Comparison of ENCODE assay signal across 28 mouse cellular contexts in the genomic region with DNA sequence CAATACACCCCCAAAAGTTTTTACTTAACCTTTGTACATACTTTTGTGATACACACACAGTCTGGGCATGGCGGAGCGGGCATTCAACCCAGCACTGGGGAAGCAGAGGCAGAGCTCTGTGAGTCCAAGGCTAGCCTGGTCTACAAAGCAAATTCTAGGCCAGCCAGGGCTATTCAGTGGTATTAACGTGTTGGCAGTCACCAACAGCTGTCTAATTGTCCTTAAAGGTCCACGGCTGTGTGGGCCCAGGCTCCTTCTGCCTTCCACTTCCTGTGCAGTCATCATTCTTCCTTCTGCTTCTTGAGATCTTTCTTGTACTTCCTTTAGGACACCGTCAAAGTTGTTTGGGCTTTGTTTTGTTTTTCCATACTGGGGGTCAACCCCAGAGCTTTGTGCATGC.
DNase-seq lines count a peak whose midpoint lies in the region; ATAC-seq and TF ChIP-seq lines count a peak whose summit lies in the region.
"Had no signal": no experiment of that assay in that cellular context is flagged by ENCODE, and none has a peak within 500 bp of the region (broad histone marks: within the 10 kb centered on the region; RNA-seq: fewer than 3 reads in every experiment).

No protein-coding gene starts in this region.

- no peak for ATAC-seq in kidney, embryonic 14.5 days (ENCODE audit: low FRiP score, low TSS enrichment)
- no peak for ATAC-seq in lung, embryonic 15.5 days (ENCODE audit: borderline replicate concordance, extremely low read depth, low FRiP score, low TSS enrichment)
- ATAC-seq: forebrain, postnatal 0 days; intestine, postnatal 0 days; Patski had no signal

- DNase-seq in heart, adult 11 months: peak; percentile 66
- DNase-seq in heart, adult 9 months (ENCODE audit: low spot score in 2 of 2): no peak
- no peak for DNase-seq in kidney, adult 2 months
- no peak for DNase-seq in lung, postnatal 25 days (ENCODE audit: low spot score)
- no peak for DNase-seq in frontal cortex, postnatal 10 days (ENCODE audit: low spot score in 2 of 2)
- DNase-seq: adrenal gland, postnatal 10 days; cerebellum, adult 11 months; cerebellum, adult 9-10 months; cerebellum, postnatal 36 days; forebrain, postnatal 0 days; gastrocnemius, postnatal 10 days; kidney, postnatal 10 days; layer of hippocampus, adult 9-11 months; lung, postnatal 10 days; right cerebral cortex, adult 18-20 months; spleen, adult 18-20 months; thymus, postnatal 36 days had no signal

- no peak for TF ChIP-seq POLR2A in kidney, adult 2 months (IDR thresholded peaks at IDR 0.05; ENCODE audit: low read depth, low read length)

- no peaks in the 10 kb centered on the region for H3K9me3 ChIP-seq in kidney, embryonic 14.5 days (ENCODE audit: control insufficient read depth, low read length)
- H3K9me3 ChIP-seq in lung, embryonic 15.5 days: no peaks in the 10 kb centered on the region
- H3K9me3 ChIP-seq: limb, embryonic 10.5 days; limb, embryonic 15.5 days; liver, embryonic 15.5 days; neural tube, embryonic 12.5 days had no signal

- no peak overlapping the region for H3K4me2 ChIP-seq in kidney, embryonic 14.5 days (replicated peaks; ENCODE audit: low read depth, low read length)
- H3K4me2 ChIP-seq in lung, embryonic 15.5 days: no peak overlapping the region
- H3K4me2 ChIP-seq: hindbrain, embryonic 14.5 days; limb, embryonic 15.5 days; liver, embryonic 15.5 days; midbrain, embryonic 11.5 days; neural tube, embryonic 12.5 days had no signal

- no peak for TF ChIP-seq CTCF in kidney, adult 2 months (conservative IDR thresholded peaks at IDR 0.05; ENCODE audit: insufficient read depth, insufficient read length, low read depth, low read length)

- 64% methylated on average over 5 of the region's 5 CpGs for WGBS in kidney, embryonic 14.5 days
- WGBS in kidney, adult 2 months: 71% methylated on average over 5 of the region's 5 CpGs
- 61% methylated on average over 5 of the region's 5 CpGs for WGBS in lung, embryonic 15.5 days

- H3K4me1 ChIP-seq in kidney, embryonic 14.5 days (ENCODE audit: control insufficient read depth, insufficient read depth, low read length): no peaks in the 10 kb centered on the region
- no peaks in the 10 kb centered on the region for H3K4me1 ChIP-seq in kidney, adult 2 months (ENCODE audit: control insufficient read depth, insufficient read depth, low read length)
- peaks cover 3% of the 10 kb centered on the region; the same call in 1 of the 2 replicates for H3K4me1 ChIP-seq in lung, embryonic 15.5 days
- H3K4me1 ChIP-seq: limb, embryonic 10.5 days; limb, embryonic 15.5 days had no signal

- peak overlapping the region; percentile 1; the same call in 1 of the 2 replicates for H3K27ac ChIP-seq in kidney, embryonic 14.5 days (ENCODE audit: low read depth, low read length)
- H3K27ac ChIP-seq in kidney, adult 2 months (ENCODE audit: insufficient read depth, low read depth, low read length): no peak overlapping the region
- H3K27ac ChIP-seq in lung, embryonic 15.5 days: peak overlapping the region; percentile 25
- H3K27ac ChIP-seq: hindbrain, embryonic 14.5 days; limb, embryonic 10.5 days; limb, embryonic 15.5 days; liver, embryonic 15.5 days; neural tube, embryonic 12.5 days had no signal

- H3K4me3 ChIP-seq in kidney, embryonic 14.5 days (ENCODE audit: low read length): no peak overlapping the region
- no peak overlapping the region for H3K4me3 ChIP-seq in kidney, adult 2 months (ENCODE audit: insufficient read depth, low read depth, low read length)
- no peak overlapping the region for H3K4me3 ChIP-seq in lung, embryonic 15.5 days
- H3K4me3 ChIP-seq: limb, embryonic 10.5 days; limb, embryonic 15.5 days; liver, embryonic 15.5 days; myocyte; neural tube, embryonic 12.5 days had no signal

- no peaks in the 10 kb centered on the region; the same call in 1 of the 2 replicates for H3K36me3 ChIP-seq in kidney, embryonic 14.5 days (ENCODE audit: control insufficient read depth, insufficient read depth, low read length)
- no peaks in the 10 kb centered on the region for H3K36me3 ChIP-seq in kidney, adult 2 months (ENCODE audit: control insufficient read depth, insufficient read depth, low read length)
- H3K36me3 ChIP-seq in lung, embryonic 15.5 days: peaks cover 7% of the 10 kb centered on the region; the same call in 1 of the 2 replicates
- H3K36me3 ChIP-seq: neural tube, embryonic 12.5 days had no signal

- no peaks in the 10 kb centered on the region for H3K27me3 ChIP-seq in kidney, embryonic 14.5 days (ENCODE audit: control insufficient read depth, insufficient read depth, low read length)
- H3K27me3 ChIP-seq in kidney, adult 2 months (replicated peaks; ENCODE audit: control insufficient read depth, insufficient read depth, low read length): no peaks in the 10 kb centered on the region
- H3K27me3 ChIP-seq in lung, embryonic 15.5 days: no peaks in the 10 kb centered on the region
- H3K27me3 ChIP-seq: limb, embryonic 15.5 days; liver, embryonic 15.5 days; neural tube, embryonic 12.5 days; Patski had no signal

- H3K9ac ChIP-seq in kidney, embryonic 14.5 days (ENCODE audit: low read depth, low read length): no peak overlapping the region
- H3K9ac ChIP-seq in lung, embryonic 15.5 days: no peak overlapping the region
- H3K9ac ChIP-seq: forebrain, postnatal 0 days; hindbrain, embryonic 14.5 days; limb, embryonic 15.5 days; liver, embryonic 15.5 days; neural tube, embryonic 12.5 days had no signal
